Mouse (Mus musculus) liver, postnatal 0 days (tissue): Measurements from ENCODE around the gene Myh6. TPM values are rescaled to one million over a fixed set of nuclear protein-coding genes. Genes with fewer than 3 reads are reported as not detected.
A peak's percentile ranks its signal among the peaks of the same experiment; 100 is the strongest.

Experiments
- ATAC-seq: fragments of 200-750 bp; cut with Nextera tagmentation; 2 replicates; pipeline ENCODE4 v1.8.0; 2017; ENCODE audit warnings: mild to moderate bottlenecking, moderate library complexity
- DNase-seq: peaks from one replicate; pipeline ENCODE4 v3.0.0-alpha.2; 2016
- H3K27ac ChIP-seq: fragments of 300-500 bp; sonication (generic); 2 replicates; pipeline ENCODE4 v1.5.1; 2014; ENCODE audit warnings: antibody characterized with exemption, moderate library complexity, mild to moderate bottlenecking, low read depth
- H3K27me3 ChIP-seq: fragments of 300-500 bp; sonication (generic); 2 replicates; pipeline ENCODE4 v1.6.1; 2014; ENCODE audit warnings: low read length, control low read depth, mixed read lengths; ENCODE audit not compliant: insufficient read depth
- H3K36me3 ChIP-seq: fragments of 300-500 bp; sonication (generic); replicated peaks from 2 replicates; pipeline ENCODE4 v1.6.1; 2014; ENCODE audit warnings: mild to moderate bottlenecking, control low read depth, low read length, moderate library complexity, mixed read lengths; ENCODE audit not compliant: insufficient read depth
- H3K4me1 ChIP-seq: fragments of 300-500 bp; sonication (generic); 2 replicates; pipeline ENCODE4 v1.6.1; 2014; ENCODE audit warnings: antibody characterized with exemption, mild to moderate bottlenecking, control low read depth; ENCODE audit not compliant: insufficient read depth
- H3K4me2 ChIP-seq: fragments of 300-500 bp; sonication (generic); 2 replicates; pipeline ENCODE4 v1.6.1; 2014; ENCODE audit warnings: low read depth, mild to moderate bottlenecking, low read length, moderate library complexity, mixed read lengths
- H3K4me3 ChIP-seq: fragments of 300-500 bp; sonication (generic); 2 replicates; pipeline ENCODE4 v1.5.1; 2014; ENCODE audit warnings: low read depth, low read length
- H3K9ac ChIP-seq: fragments of 300-500 bp; sonication (generic); replicated peaks from 2 replicates; pipeline ENCODE4 v1.6.1; 2014; ENCODE audit warnings: mild to moderate bottlenecking, moderate library complexity
- H3K9me3 ChIP-seq: fragments of 300-500 bp; sonication (generic); 2 replicates; pipeline ENCODE4 v1.6.1; 2016; ENCODE audit warnings: mild to moderate bottlenecking, control low read depth, low read length, mixed read lengths
- CTCF ChIP-seq: sonication (generic); IDR thresholded peaks from 2 replicates; pipeline ENCODE4 v1.5.1; 2016; ENCODE audit warnings: antibody characterized with exemption, low read depth
- EP300 ChIP-seq: IDR thresholded peaks from 2 replicates; pipeline ENCODE4 v1.6.1; 2016; ENCODE audit warnings: antibody characterized with exemption, low read depth, mild to moderate bottlenecking
- WGBS: fragments of 180-500 bp; shearing (Covaris S2); extraction: QIAGEN DNeasy Blood & Tissue Kit; methylation state at CpG from one replicate; pipeline ENCODE4 v1.1.7; 2014; ENCODE audit not compliant: insufficient replicate concordance; 5-methylcytosine and 5-hydroxymethylcytosine counted together
- polyA plus RNA-seq: library from polyadenylated mRNA; unstranded; fragments of >200 nt; fragmentation: Nextera tagmentation; extraction: Ambion mirVana; gene quantifications from 2 replicates; pipeline ENCODE4 v1.2.1, GENCODE M21; 2015

Myh6 gene
- polyA plus RNA-seq, 1 experiment from 2014 or later = 0.36 TPM

GRCm38 (mm10) chr14:54924641-54925348 is 41.9 kb downstream of the Myh6 start:
- Histone ChIP-seq H3K4me3 (no peak overlapping the region), H3K36me3 (no peaks in the 10 kb centered on the region), H3K4me2 (no peak overlapping the region), H3K9me3 (no peaks in the 10 kb centered on the region), H3K9ac (no peak overlapping the region), H3K4me1 (peaks cover 11% of the 10 kb centered on the region), H3K27me3 (peaks cover 50% of the 10 kb centered on the region), H3K27ac (no peak overlapping the region)
- TF ChIP-seq EP300 (no peak), CTCF (no peak)
- DNase-seq = no peak
- peak; percentile 76 for ATAC-seq
- 56% methylated on average over 7 of the region's 7 CpGs for WGBS

- Histone ChIP-seq H3K4me1 (no peaks in the 10 kb centered on the region), H3K27me3 (peaks cover 10% of the 10 kb centered on the region), H3K4me2 (no peak overlapping the region), H3K4me3 (no peak overlapping the region), H3K27ac (no peak overlapping the region), H3K9me3 (no peaks in the 10 kb centered on the region), H3K36me3 (no peaks in the 10 kb centered on the region), H3K9ac (no peak overlapping the region)
- WGBS = 76% methylated on average over 16 of the region's 16 CpGs
- DNase-seq = no peak
- TF ChIP-seq CTCF (no peak), EP300 (no peak)
- ATAC-seq = no peak
Observed at GRCm38 (mm10) chr14:54920076-54920685, 46.5 kb downstream of the Myh6 start.

- peak overlapping the region; percentile 92 for H3K4me2 ChIP-seq
- no peak overlapping the region for H3K9ac ChIP-seq
- peaks cover 6% of the 10 kb centered on the region for H3K4me1 ChIP-seq
- no peaks in the 10 kb centered on the region for H3K36me3 ChIP-seq
- no peaks in the 10 kb centered on the region for H3K9me3 ChIP-seq
- no peak for ATAC-seq
- 22% methylated on average over 10 of the region's 10 CpGs for WGBS
- TF ChIP-seq EP300 (no peak), CTCF (no peak)
- peak overlapping the region; percentile 70 for H3K4me3 ChIP-seq
- peaks cover 30% of the 10 kb centered on the region for H3K27me3 ChIP-seq
- DNase-seq = no peak
- H3K27ac ChIP-seq = no peak overlapping the region
Observed at GRCm38 (mm10) chr14:54913343-54913742, 53.4 kb downstream of the Myh6 start.

- Histone ChIP-seq H3K4me2 (peak within 1 kb of the TSS; percentile 92), H3K27ac (no peak within 1 kb of the TSS), H3K9me3 (no peaks in the 10 kb centered on the region), H3K36me3 (no peaks in the 10 kb centered on the region), H3K4me3 (peak within 1 kb of the TSS; percentile 70), H3K4me1 (peaks cover 6% of the 10 kb centered on the region), H3K27me3 (peaks cover 30% of the 10 kb centered on the region), H3K9ac (peak within 1 kb of the TSS; percentile 56)
- TF ChIP-seq EP300 (no peak), CTCF (no peak)
- ATAC-seq = no peak
- peak; percentile 34 for DNase-seq
- under 1% methylated on average over 18 of the region's 28 CpGs for WGBS
Observed at GRCm38 (mm10) chr14:54912886-54913285, 53.8 kb downstream of the Myh6 start, which contains the start of gene Slc22a17. Gene Slc22a17 (minus strand): TSS chr14:54913132.

GRCm38 (mm10) chr14:54912109-54912850 is 54.4 kb downstream of the Myh6 start:
- Histone ChIP-seq H3K9ac (peak overlapping the region; percentile 56), H3K4me2 (peak overlapping the region; percentile 92), H3K9me3 (no peaks in the 10 kb centered on the region), H3K27me3 (peaks cover 30% of the 10 kb centered on the region), H3K4me3 (peak overlapping the region; percentile 70), H3K4me1 (peaks cover 6% of the 10 kb centered on the region), H3K27ac (no peak overlapping the region), H3K36me3 (no peaks in the 10 kb centered on the region)
- TF ChIP-seq CTCF (no peak), EP300 (no peak)
- ATAC-seq (0 out of 2 replicates have a peak, but pooled peaks have one; percentile 15), DNase-seq (no peak)
- WGBS = 7% methylated on average over 51 of the region's 69 CpGs

GRCm38 (mm10) chr14:54908682-54909081 is 58.0 kb downstream of the Myh6 start:
- no peak overlapping the region for H3K27ac ChIP-seq
- peaks cover 21% of the 10 kb centered on the region for H3K27me3 ChIP-seq
- H3K4me1 ChIP-seq = peaks cover 6% of the 10 kb centered on the region
- no peak overlapping the region for H3K9ac ChIP-seq
- no peaks in the 10 kb centered on the region for H3K9me3 ChIP-seq
- no peak for DNase-seq
- WGBS = 61% methylated on average over 7 of the region's 7 CpGs
- no peak overlapping the region for H3K4me3 ChIP-seq
- no peak for TF ChIP-seq CTCF
- TF ChIP-seq EP300 = no peak
- H3K36me3 ChIP-seq = no peaks in the 10 kb centered on the region
- no peak overlapping the region for H3K4me2 ChIP-seq
- no peak for ATAC-seq
